Mouse (Mus musculus): ENCODE measurements at regions not wholly inside any gene's neighbourhood (a gene's known extent, or its start where the extent isn't known, plus 50 kb on each side); places are given as distances from the start of the nearest gene placed in this dataset.

DNA sequence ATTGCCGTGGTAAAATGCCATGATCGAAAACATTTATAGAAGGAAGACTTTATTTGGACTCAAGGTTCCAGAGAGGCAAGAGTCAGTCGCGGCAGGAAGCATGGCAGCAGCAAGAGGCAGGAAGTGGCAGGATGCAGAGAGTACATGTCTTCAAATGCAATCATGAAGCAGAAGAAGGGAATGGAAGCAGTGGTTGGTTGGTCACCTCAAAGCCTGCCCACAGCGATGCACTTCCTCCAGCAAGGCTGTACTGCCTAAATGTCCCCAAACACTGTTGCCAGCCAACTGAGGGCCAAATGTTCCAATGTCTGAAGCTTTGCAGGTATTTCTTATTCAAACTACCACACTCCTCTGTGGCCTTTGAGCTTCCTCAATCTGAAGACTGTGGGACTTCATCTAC is 52.6 kb upstream of the Emx2 start:
- peaks cover 25% of the 10 kb centered on the region for H3K79me2 ChIP-seq (ENCODE audit: control insufficient read depth, insufficient read depth, low read length, poor library complexity)
- peaks cover 0 to 48% of the 10 kb centered on the region in 2 experiments; a peak in 2 of 4 replicates for H3K36me3 ChIP-seq (ENCODE audit: control insufficient read depth in 1 of 2, insufficient read depth in 2 of 2, low read length in 2 of 2)
- H3K9me3 ChIP-seq (replicated peaks; ENCODE audit: insufficient read depth, low read length), result no peaks in the 10 kb centered on the region
- 0 out of 2 replicates have a peak, but pooled peaks have one; percentile 81 for TF ChIP-seq TBP (IDR thresholded peaks at IDR 0.05; ENCODE audit: low read depth, low read length)
- no peak for TF ChIP-seq TAL1 (IDR thresholded peaks at IDR 0.05; ENCODE audit: low read length)
- TF ChIP-seq HCFC1 (IDR thresholded peaks at IDR 0.05; ENCODE audit: low read depth, low read length), result no peak
- peak; percentile 39; the same call in 1 of the 2 replicates for TF ChIP-seq MAX (IDR thresholded peaks at IDR 0.05; ENCODE audit: low read length)
- no peak for TF ChIP-seq ZNF384 (IDR thresholded peaks at IDR 0.05; ENCODE audit: low read depth, low read length)
- no peak for TF ChIP-seq BHLHE40 (IDR thresholded peaks at IDR 0.05; ENCODE audit: borderline replicate concordance, low read depth, low read length)
- H3K4me3 ChIP-seq (ENCODE audit: control insufficient read depth in 1 of 2, insufficient read depth in 1 of 2, low read depth in 2 of 2, low read length in 2 of 2), result peak overlapping the region; percentile 49 to 58
- peaks cover 24 to 79% of the 10 kb centered on the region in 2 experiments for H3K4me1 ChIP-seq (ENCODE audit: control insufficient read depth in 1 of 2, insufficient read depth in 2 of 2, low read length in 2 of 2)
- H3K27ac ChIP-seq (ENCODE audit: control insufficient read depth, low read depth, low read length), result peak overlapping the region; percentile 95
- H3K27me3 ChIP-seq (ENCODE audit: control insufficient read depth in 1 of 2, insufficient read depth in 2 of 2, low read length in 2 of 2), result no peaks in the 10 kb centered on the region
- peak; percentile 81 for DNase-seq (ENCODE audit: low read depth, low spot score)
- H3K9ac ChIP-seq (ENCODE audit: control insufficient read depth, low read depth, low read length, poor library complexity, severe bottlenecking), result peak overlapping the region; percentile 59

DNA sequence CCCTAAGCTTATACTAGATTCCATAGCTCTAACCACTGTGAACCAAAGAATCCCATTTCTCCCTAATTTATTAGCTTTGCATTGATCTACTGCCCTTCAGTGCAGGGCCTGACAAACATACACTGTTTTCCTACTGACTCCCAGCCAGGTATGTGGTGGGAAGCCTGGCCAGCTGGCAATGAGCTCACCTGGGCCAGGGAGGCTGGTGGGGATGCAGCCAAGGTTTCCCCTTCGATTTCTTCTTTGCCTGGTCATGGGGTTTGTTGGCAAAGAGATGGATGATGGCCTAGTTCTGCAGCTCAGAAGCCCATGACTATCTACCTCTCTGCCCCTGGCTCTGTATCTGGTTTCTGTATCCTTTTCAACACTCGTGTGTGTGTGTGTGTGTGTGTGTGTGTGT is 50.1 kb upstream of the Emx2 start:
- peaks cover 25% of the 10 kb centered on the region for H3K79me2 ChIP-seq (ENCODE audit: control insufficient read depth, insufficient read depth, low read length, poor library complexity)
- no peak for TF ChIP-seq ETS1 (IDR thresholded peaks at IDR 0.05; ENCODE audit: low read depth, low read length)
- TF ChIP-seq ZMIZ1 (IDR thresholded peaks at IDR 0.05; ENCODE audit: low read depth, low read length), result no peak
- no peak for TF ChIP-seq NRF1 (IDR thresholded peaks at IDR 0.05; ENCODE audit: insufficient read depth, low read depth, low read length, poor library complexity, severe bottlenecking)
- TF ChIP-seq USF2 (IDR thresholded peaks at IDR 0.05; ENCODE audit: borderline replicate concordance in 1 of 2, insufficient read depth in 1 of 2, low read depth in 1 of 2, low read length in 2 of 2), result no peak
- no peak for TF ChIP-seq POLR2A (IDR thresholded peaks at IDR 0.05; ENCODE audit: control insufficient read depth in 1 of 2, insufficient read depth in 1 of 2, low read depth in 1 of 2, low read length in 2 of 2, poor library complexity in 1 of 2)
- TF ChIP-seq ZKSCAN1 (IDR thresholded peaks at IDR 0.05; ENCODE audit: low read depth, low read length), result no peak
- no peak for TF ChIP-seq ZC3H11A (IDR thresholded peaks at IDR 0.05; ENCODE audit: low read depth, low read length)
- TF ChIP-seq GATA1 (IDR thresholded peaks at IDR 0.05; ENCODE audit: low read depth, low read length), result no peak
- TF ChIP-seq MYB (IDR thresholded peaks at IDR 0.05; ENCODE audit: low read depth, low read length), result no peak
- TF ChIP-seq SIN3A (IDR thresholded peaks at IDR 0.05; ENCODE audit: low read length), result no peak
- TF ChIP-seq CHD2 (IDR thresholded peaks at IDR 0.05; ENCODE audit: low read length), result no peak
- TF ChIP-seq HCFC1 (IDR thresholded peaks at IDR 0.05; ENCODE audit: low read depth, low read length), result no peak
- TF ChIP-seq GABPA (IDR thresholded peaks at IDR 0.05; ENCODE audit: low read depth, low read length), result no peak
- TF ChIP-seq ELF1 (IDR thresholded peaks at IDR 0.05; ENCODE audit: low read depth, low read length), result no peak
- TF ChIP-seq TAL1 (IDR thresholded peaks at IDR 0.05; ENCODE audit: low read length), result no peak
- no peak for TF ChIP-seq MEF2A (IDR thresholded peaks at IDR 0.05; ENCODE audit: extremely low read depth, insufficient replicate concordance, low read depth, low read length, poor library complexity, severe bottlenecking)
- TF ChIP-seq POLR2AphosphoS5 (IDR thresholded peaks at IDR 0.05; ENCODE audit: borderline replicate concordance, low read depth, low read length), result no peak
- H3K9ac ChIP-seq (ENCODE audit: control insufficient read depth, low read depth, low read length, poor library complexity, severe bottlenecking), result no peak overlapping the region; the same call in 1 of the 2 replicates
- no peak overlapping the region for H3K4me3 ChIP-seq (ENCODE audit: control insufficient read depth in 1 of 2, insufficient read depth in 1 of 2, low read depth in 2 of 2, low read length in 2 of 2)
- DNase-seq (ENCODE audit: low read depth, low spot score), result no peak
- H3K27me3 ChIP-seq (ENCODE audit: control insufficient read depth in 1 of 2, insufficient read depth in 2 of 2, low read length in 2 of 2), result no peaks in the 10 kb centered on the region
- no peak overlapping the region for H3K27ac ChIP-seq (ENCODE audit: control insufficient read depth, low read depth, low read length)
- peaks cover 0 to 29% of the 10 kb centered on the region in 2 experiments; a peak in 2 of 4 replicates for H3K36me3 ChIP-seq (ENCODE audit: control insufficient read depth in 1 of 2, insufficient read depth in 2 of 2, low read length in 2 of 2)
- H3K9me3 ChIP-seq (replicated peaks; ENCODE audit: insufficient read depth, low read length), result no peaks in the 10 kb centered on the region
- peaks cover 9 to 56% of the 10 kb centered on the region in 2 experiments for H3K4me1 ChIP-seq (ENCODE audit: control insufficient read depth in 1 of 2, insufficient read depth in 2 of 2, low read length in 2 of 2)
